Mouse (Mus musculus) thymus, adult 2 months (tissue): ENCODE results near the gene Skap1.

Source experiments
- CTCF ChIP-seq: fragments of 200-500 bp; IDR thresholded peaks from 2 replicates; pipeline ENCODE4 v1.5.1; 2012; ENCODE audit warnings: mild to moderate bottlenecking, control low read depth, low read length, moderate library complexity, borderline replicate concordance; ENCODE audit not compliant: control insufficient read depth, poor library complexity, insufficient read depth; ENCODE audit errors: extremely low read depth
- POLR2A ChIP-seq: fragments of 200-500 bp; IDR thresholded peaks from 2 replicates; pipeline ENCODE4 v1.6.1; 2012; ENCODE audit warnings: mild to moderate bottlenecking, low read length, control low read depth, moderate library complexity; ENCODE audit not compliant: control insufficient read depth, poor library complexity, insufficient read depth; ENCODE audit errors: extremely low read depth

GRCm38 (mm10) chr11:96805606-96806005 is 341.2 kb downstream of the Skap1 start:
- TF ChIP-seq CTCF (no peak), POLR2A (no peak)
